Mouse (Mus musculus) liver, postnatal 0 days (tissue): ENCODE results near the gene Ecsit.

Experiments used
- CTCF ChIP-seq: sonication (generic); IDR thresholded peaks from 2 replicates; pipeline ENCODE4 v1.5.1; 2016; ENCODE audit warnings: antibody characterized with exemption, low read depth
- EP300 ChIP-seq: IDR thresholded peaks from 2 replicates; pipeline ENCODE4 v1.6.1; 2016; ENCODE audit warnings: antibody characterized with exemption, low read depth, mild to moderate bottlenecking

- TF ChIP-seq CTCF, result no peak
- no peak for TF ChIP-seq EP300
Observed at GRCm38 (mm10) chr9:22049721-22050270, 35.4 kb downstream of the Ecsit start.
